In the genomic region with DNA sequence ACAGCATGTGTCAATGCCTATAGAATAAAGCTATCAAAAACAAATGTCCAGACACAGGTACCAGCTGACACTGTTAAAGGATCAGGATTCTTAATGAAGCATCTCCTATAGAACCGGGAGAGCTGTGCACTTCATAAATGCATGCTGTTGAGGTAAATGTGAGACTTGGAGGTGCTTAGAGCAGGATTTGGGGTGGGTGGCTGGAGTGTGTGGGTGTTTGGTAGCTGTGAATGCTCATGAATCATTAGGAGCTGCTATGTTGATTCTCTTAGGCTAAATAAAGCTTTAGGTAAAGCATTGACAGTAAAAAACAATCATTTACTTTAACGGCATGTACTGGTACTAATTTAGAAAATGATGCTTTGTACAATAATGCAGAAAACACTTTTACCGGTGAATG, we compare ENCODE assay signal across 24 mouse cellular contexts.
"Had no signal": no experiment of that assay in that cellular context is flagged by ENCODE, and none has a peak within 500 bp of the region (broad histone marks: within the 10 kb centered on the region; RNA-seq: fewer than 3 reads in every experiment).

No protein-coding gene starts in this region.

- H3K9me3 ChIP-seq: heart, embryonic 10.5 days; heart, embryonic 12.5 days; hindbrain, embryonic 10.5 days; hindbrain, embryonic 12.5 days; intestine, embryonic 15.5 days; limb, embryonic 13.5 days; limb, embryonic 15.5 days; liver, embryonic 12.5 days had no signal

- H3K27me3 ChIP-seq: heart, embryonic 12.5 days; hindbrain, embryonic 12.5 days; intestine, embryonic 15.5 days; limb, embryonic 13.5 days; limb, embryonic 15.5 days; liver, embryonic 12.5 days had no signal

- H3K4me1 ChIP-seq: heart, embryonic 10.5 days; hindbrain, embryonic 10.5 days; hindbrain, embryonic 12.5 days; intestine, embryonic 15.5 days; limb, embryonic 15.5 days; liver, embryonic 12.5 days had no signal

- DNase-seq: gastrocnemius, adult 2 months; gastrocnemius, postnatal 10 days; gastrocnemius, postnatal 25 days; heart, adult 18-20 months; heart, postnatal 10 days; heart, postnatal 4 days; kidney, adult 18-20 months; kidney, adult 8-10 months; kidney, postnatal 10 days; kidney, postnatal 25 days; kidney, postnatal 4 days had no signal

- H3K4me3 ChIP-seq: gastrocnemius, adult 2 months; heart, embryonic 10.5 days; heart, embryonic 12.5 days; hindbrain, embryonic 10.5 days; hindbrain, embryonic 12.5 days; intestine, embryonic 15.5 days; layer of hippocampus, adult 2 months; limb, embryonic 13.5 days; limb, embryonic 15.5 days; liver, embryonic 12.5 days had no signal

- H3K36me3 ChIP-seq: heart, embryonic 10.5 days; heart, embryonic 12.5 days; hindbrain, embryonic 10.5 days; hindbrain, embryonic 12.5 days; intestine, embryonic 15.5 days; limb, embryonic 13.5 days; limb, embryonic 15.5 days; liver, embryonic 12.5 days had no signal

- ATAC-seq: hindbrain, embryonic 16.5 days; inflammation-experienced regulatory T-cells, adult 6 months; intestine, embryonic 15.5 days; intestine, postnatal 0 days; liver, embryonic 12.5 days had no signal

- H3K27ac ChIP-seq: gastrocnemius, adult 2 months; heart, embryonic 10.5 days; hindbrain, embryonic 10.5 days; hindbrain, embryonic 12.5 days; hindbrain, embryonic 14.5 days; intestine, embryonic 15.5 days; layer of hippocampus, adult 2 months; limb, embryonic 13.5 days; limb, embryonic 15.5 days; liver, embryonic 12.5 days had no signal
